Mouse (Mus musculus) testis, adult 2 months (tissue): ENCODE results near the gene Wdr46. TPM values are rescaled to one million over a fixed set of nuclear protein-coding genes. Genes with fewer than 3 reads are reported as not detected.
A peak's percentile ranks its signal among the peaks of the same experiment; 100 is the strongest.

Experiments
- H3K27ac ChIP-seq: fragments of 200-500 bp; 2 replicates; pipeline ENCODE4 v1.5.1; 2012; ENCODE audit warnings: low read depth, low read length; ENCODE audit not compliant: control insufficient read depth, insufficient read depth
- H3K27me3 ChIP-seq: fragments of 200-500 bp; 2 replicates; pipeline ENCODE4 v1.6.1; 2012; ENCODE audit warnings: mild to moderate bottlenecking, low read length, moderate library complexity; ENCODE audit not compliant: control insufficient read depth, insufficient read depth
- H3K36me3 ChIP-seq: fragments of 200-500 bp; 2 replicates; pipeline ENCODE4 v1.6.1; 2012; ENCODE audit warnings: mild to moderate bottlenecking, low read length; ENCODE audit not compliant: control insufficient read depth, insufficient read depth
- H3K4me1 ChIP-seq: fragments of 200-500 bp; 2 replicates; pipeline ENCODE4 v1.6.1; 2012; ENCODE audit warnings: low read length; ENCODE audit not compliant: control insufficient read depth, insufficient read depth
- H3K4me3 ChIP-seq: fragments of 200-500 bp; 2 replicates; pipeline ENCODE4 v1.5.1; 2012; ENCODE audit warnings: low read depth, mild to moderate bottlenecking, low read length, moderate library complexity, mixed read lengths; ENCODE audit not compliant: control insufficient read depth
- CTCF ChIP-seq: fragments of 200-500 bp; IDR thresholded peaks from 2 replicates; pipeline ENCODE4 v1.5.1; 2012; ENCODE audit warnings: low read depth, mild to moderate bottlenecking, inconsistent platforms, low read length, moderate library complexity; ENCODE audit not compliant: control insufficient read depth, insufficient read depth, insufficient replicate concordance
- POLR2A ChIP-seq: fragments of 200-500 bp; IDR thresholded peaks from 2 replicates; pipeline ENCODE4 v1.6.1; 2012; ENCODE audit warnings: low read depth, mild to moderate bottlenecking, inconsistent platforms, low read length, moderate library complexity; ENCODE audit not compliant: control insufficient read depth
- polyA plus RNA-seq: library from polyadenylated mRNA; depleted of rRNA; stranded (reverse); fragments of >200 nt; gene quantifications from 2 replicates; pipeline ENCODE4 v1.2.3, GENCODE M21; 2012

The Wdr46 gene
- polyA plus RNA-seq, 1 experiment: 25.4 TPM

- Histone ChIP-seq H3K36me3 (no peaks in the 10 kb centered on the region), H3K4me3 (no peak overlapping the region)
Observed at GRCm38 (mm10) chr17:33931947-33932346, 8.5 kb upstream of the Wdr46 start.

DNA sequence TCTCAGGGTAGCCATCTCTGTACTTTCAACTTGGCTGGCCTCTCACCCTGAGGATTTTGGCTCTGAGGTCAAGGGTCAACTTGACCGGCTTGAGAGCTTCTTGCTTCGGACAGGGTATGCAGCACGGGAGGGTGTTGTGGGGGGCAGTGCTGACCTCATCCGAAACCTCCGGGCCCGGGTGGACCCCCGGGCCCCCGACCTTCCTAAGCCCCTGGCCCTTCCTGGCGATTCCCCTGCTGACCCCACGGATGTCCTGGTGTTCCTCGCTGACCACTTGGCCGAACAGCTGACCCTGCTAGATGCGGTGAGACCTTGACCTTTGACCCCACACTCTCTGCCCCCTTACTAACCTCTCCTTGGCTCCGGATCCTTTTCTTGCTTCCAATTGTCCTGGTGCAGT lies 8.0 kb upstream of the Wdr46 start:
- H3K27me3 ChIP-seq: no peaks in the 10 kb centered on the region
- no peak overlapping the region for H3K4me3 ChIP-seq
- no peak overlapping the region for H3K27ac ChIP-seq
- H3K36me3 ChIP-seq: no peaks in the 10 kb centered on the region
- no peak for TF ChIP-seq CTCF
- TF ChIP-seq POLR2A: no peak
- H3K4me1 ChIP-seq: peaks cover 10% of the 10 kb centered on the region

More at GRCm38 (mm10) chr17:33931947-33932346, 8.5 kb upstream of the Wdr46 start:
- Histone ChIP-seq H3K4me1 (peaks cover 10% of the 10 kb centered on the region), H3K27ac (no peak overlapping the region), H3K27me3 (no peaks in the 10 kb centered on the region)
- TF ChIP-seq CTCF (no peak), POLR2A (no peak)

GRCm38 (mm10) chr17:33932970-33933369 lies 7.5 kb upstream of the Wdr46 start:
- no peak overlapping the region for H3K4me3 ChIP-seq
- TF ChIP-seq CTCF (no peak), POLR2A (no peak)
- H3K36me3 ChIP-seq: no peaks in the 10 kb centered on the region
- no peak overlapping the region for H3K27ac ChIP-seq
- peaks cover 10% of the 10 kb centered on the region for H3K4me1 ChIP-seq
- H3K27me3 ChIP-seq: no peaks in the 10 kb centered on the region

GRCm38 (mm10) chr17:33935422-33936055 lies 4.9 kb upstream of the Wdr46 start:
- H3K27ac ChIP-seq: no peak overlapping the region
- no peaks in the 10 kb centered on the region for H3K27me3 ChIP-seq
- H3K36me3 ChIP-seq: no peaks in the 10 kb centered on the region
- H3K4me3 ChIP-seq: no peak overlapping the region
- peaks cover 20% of the 10 kb centered on the region for H3K4me1 ChIP-seq
- no peak for TF ChIP-seq POLR2A
- no peak for TF ChIP-seq CTCF

DNA sequence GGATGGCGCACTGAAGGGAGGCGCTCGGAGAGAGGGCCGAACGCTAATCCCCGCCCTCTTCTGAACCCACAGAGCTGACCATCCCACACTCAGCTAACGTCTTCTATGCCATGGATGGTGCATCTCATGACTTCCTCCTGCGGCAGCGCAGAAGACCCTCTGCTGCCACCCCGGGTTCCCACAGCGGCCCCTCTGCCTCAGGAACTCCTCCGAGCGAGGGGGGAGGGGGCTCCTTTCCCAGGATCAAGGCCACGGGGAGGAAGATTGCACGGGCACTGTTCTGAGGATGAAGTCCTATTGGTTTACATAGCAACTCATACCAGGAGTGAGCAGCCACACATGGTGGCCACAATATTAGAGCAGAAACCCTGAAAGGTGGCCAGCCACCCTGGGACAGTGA lies 3.5 kb upstream of the Wdr46 start:
- TF ChIP-seq POLR2A (no peak), CTCF (no peak)

GRCm38 (mm10) chr17:33938783-33939182 lies 1.7 kb upstream of the Wdr46 start:
- TF ChIP-seq CTCF: no peak
- TF ChIP-seq POLR2A: no peak
- Histone ChIP-seq H3K27ac (no peak overlapping the region), H3K4me3 (peak overlapping the region; percentile 98), H3K36me3 (no peaks in the 10 kb centered on the region), H3K27me3 (no peaks in the 10 kb centered on the region), H3K4me1 (peaks cover 18% of the 10 kb centered on the region)

More for the DNA sequence above, 3.5 kb upstream of the Wdr46 start:
- Histone ChIP-seq H3K36me3 (no peaks in the 10 kb centered on the region), H3K4me3 (no peak overlapping the region), H3K27ac (no peak overlapping the region), H3K4me1 (peaks cover 18% of the 10 kb centered on the region), H3K27me3 (no peaks in the 10 kb centered on the region)

GRCm38 (mm10) chr17:33940981-33941380 lies 521 bp downstream of the Wdr46 start:
- peaks cover 18% of the 10 kb centered on the region for H3K4me1 ChIP-seq
- peak overlapping the region; percentile 98 for H3K4me3 ChIP-seq
- no peaks in the 10 kb centered on the region for H3K27me3 ChIP-seq
- peak overlapping the region; percentile 85; the same call in 1 of the 2 replicates for H3K27ac ChIP-seq
- TF ChIP-seq POLR2A: no peak
- TF ChIP-seq CTCF: no peak
- H3K36me3 ChIP-seq: 0 out of 2 replicates have a peak, but pooled peaks cover 1% of the 10 kb centered on the region

GRCm38 (mm10) chr17:33941381-33941780 lies 921 bp downstream of the Wdr46 start:
- Histone ChIP-seq H3K27me3 (no peaks in the 10 kb centered on the region), H3K4me1 (peaks cover 18% of the 10 kb centered on the region), H3K4me3 (peak overlapping the region; percentile 98), H3K27ac (no peak overlapping the region), H3K36me3 (0 out of 2 replicates have a peak, but pooled peaks cover 1% of the 10 kb centered on the region)
- TF ChIP-seq CTCF: no peak
- no peak for TF ChIP-seq POLR2A
